Mouse (Mus musculus) gastrocnemius, postnatal 25 days (tissue): Measurements from ENCODE around the gene Recql. TPM values are rescaled to one million over a fixed set of nuclear protein-coding genes. Genes with fewer than 3 reads are reported as not detected.
"Not testable (repeated sequence)": the region's sequence is repeated elsewhere in the genome, so short reads cannot be mapped to it uniquely, and the experiment has no call there.

Experiments
- DNase-seq: peaks from one replicate; pipeline ENCODE4 v3.0.0; 2022
- total RNA-seq, 2 experiments: library from RNA; stranded (reverse); gene quantifications; 1 replicate in 1 of 2; 2 replicates in 1 of 2; pipeline ENCODE4 v1.2.3; 2021

The Recql gene
- total RNA-seq, 2 experiments from 2014 or later, result 4.1 to 4.7 TPM

GRCm38 (mm10) chr6:142365742-142366472 lies 21.0 kb downstream of the Recql start:
- no peak for DNase-seq

- no peak for DNase-seq
Measured at GRCm38 (mm10) chr6:142363019-142363576, 23.8 kb downstream of the Recql start.

- no peak for DNase-seq
Measured at GRCm38 (mm10) chr6:142362036-142362435, 24.9 kb downstream of the Recql start.

GRCm38 (mm10) chr6:142357106-142357505 lies 29.8 kb downstream of the Recql start:
- no peak for DNase-seq

GRCm38 (mm10) chr6:142352099-142352498 lies 34.8 kb downstream of the Recql start:
- not testable (repeated sequence) for DNase-seq

- no peak for DNase-seq
Measured at GRCm38 (mm10) chr6:142347431-142348385, 39.2 kb downstream of the Recql start.

GRCm38 (mm10) chr6:142346181-142347110 lies 40.4 kb downstream of the Recql start:
- no peak for DNase-seq

GRCm38 (mm10) chr6:142345440-142346038 lies 41.3 kb downstream of the Recql start, which contains the start of gene Pyroxd1:
Pyroxd1 (plus strand) TSS chr6:142345654.
- peak; percentile 72 for DNase-seq

- no peak for DNase-seq
Measured at GRCm38 (mm10) chr6:142343561-142343960, 43.3 kb downstream of the Recql start.

GRCm38 (mm10) chr6:142339576-142339975 lies 47.3 kb downstream of the Recql start:
- no peak for DNase-seq

GRCm38 (mm10) chr6:142338961-142339360 lies 47.9 kb downstream of the Recql start:
- no peak for DNase-seq

GRCm38 (mm10) chr6:142329201-142329600 lies 57.7 kb downstream of the Recql start:
- DNase-seq, result no peak

- no peak for DNase-seq
Measured at GRCm38 (mm10) chr6:142326598-142326997, 60.3 kb downstream of the Recql start.

- no peak for DNase-seq
Measured at GRCm38 (mm10) chr6:142322881-142323280, 64.0 kb downstream of the Recql start, which contains the start of gene Slco1a5. Slco1a5 (minus strand) TSS chr6:142322981.

- DNase-seq, result no peak
Measured at GRCm38 (mm10) chr6:142317106-142317505, 69.8 kb downstream of the Recql start.

GRCm38 (mm10) chr6:142314285-142314684 lies 72.6 kb downstream of the Recql start:
- DNase-seq, result no peak

- DNase-seq, result no peak
Measured at GRCm38 (mm10) chr6:142305076-142305475, 81.8 kb downstream of the Recql start.
